ENCODE assay signal across 8 mouse cellular contexts in the genomic region with DNA sequence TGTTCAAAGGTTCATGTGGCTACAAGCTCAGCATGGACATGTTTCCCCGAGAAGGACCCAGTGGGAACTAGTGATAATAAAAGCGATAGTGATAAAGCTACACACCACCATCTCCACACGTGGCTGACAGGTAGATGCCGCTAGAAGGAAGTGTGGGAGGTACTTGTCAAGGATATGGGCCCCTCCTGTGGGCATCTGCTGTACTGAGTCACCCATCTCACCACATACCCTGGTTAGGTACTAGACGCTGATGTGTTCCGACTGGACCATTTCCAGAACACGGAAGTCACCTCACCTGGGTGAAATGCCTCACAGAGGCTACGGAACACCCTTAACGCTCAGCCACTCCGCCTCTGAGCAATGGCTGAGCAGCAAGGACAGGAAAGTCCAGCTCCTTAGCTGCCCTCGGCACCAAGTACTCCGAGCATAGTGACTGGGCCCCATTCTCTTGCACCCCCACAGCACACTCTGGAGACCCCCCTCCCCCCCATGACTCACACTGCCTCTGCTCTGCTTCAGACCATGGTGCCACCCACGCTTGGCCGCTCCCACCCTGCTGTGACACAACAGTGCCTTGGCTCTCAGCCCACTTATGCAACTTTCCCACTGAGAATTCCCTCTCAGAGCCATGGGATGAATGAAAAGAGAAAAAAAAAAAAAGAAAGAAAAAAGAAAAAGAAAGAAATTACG. TPM values are rescaled to one million over a fixed set of nuclear protein-coding genes. Genes with fewer than 3 reads are reported as not detected.
A peak's percentile ranks its signal among the peaks of the same experiment; 100 is the strongest.
DNase-seq lines count a peak whose midpoint lies in the region; ATAC-seq lines count a peak whose summit lies in the region.

No protein-coding gene starts in this region.

- no peak overlapping the region for H3K4me2 ChIP-seq in intestine, embryonic 15.5 days (replicated peaks)
- no peak overlapping the region for H3K4me2 ChIP-seq in intestine, embryonic 16.5 days (ENCODE audit: low read depth, low read length)
- H3K4me2 ChIP-seq in lung, embryonic 15.5 days = no peak overlapping the region

- no peaks in the 10 kb centered on the region for H3K9me3 ChIP-seq in intestine, embryonic 15.5 days
- no peaks in the 10 kb centered on the region for H3K9me3 ChIP-seq in intestine, embryonic 16.5 days (ENCODE audit: control insufficient read depth, low read length)
- H3K9me3 ChIP-seq in lung, embryonic 15.5 days = no peaks in the 10 kb centered on the region

- 80% methylated on average over 15 of the region's 15 CpGs for WGBS in intestine, embryonic 15.5 days
- 77% methylated on average over 15 of the region's 15 CpGs for WGBS in intestine, embryonic 16.5 days
- 77% methylated on average over 15 of the region's 15 CpGs for WGBS in lung, embryonic 15.5 days

- H3K4me1 ChIP-seq in intestine, embryonic 15.5 days (replicated peaks) = 0 out of 2 replicates have a peak, but pooled peaks cover 7% of the 10 kb centered on the region
- peaks cover 16% of the 10 kb centered on the region for H3K4me1 ChIP-seq in intestine, embryonic 16.5 days (ENCODE audit: control insufficient read depth, insufficient read depth, low read length)
- H3K4me1 ChIP-seq in lung, embryonic 15.5 days = peaks cover 5% of the 10 kb centered on the region

- peak; percentile 28; the same call in 1 of the 2 replicates for ATAC-seq in intestine, embryonic 15.5 days
- ATAC-seq in intestine, embryonic 16.5 days = no peak
- ATAC-seq in lung, embryonic 15.5 days (ENCODE audit: borderline replicate concordance, extremely low read depth, low FRiP score, low TSS enrichment) = peak; percentile 68; the same call in 1 of the 2 replicates

- H3K27ac ChIP-seq in intestine, embryonic 15.5 days = no peak overlapping the region
- no peak overlapping the region for H3K27ac ChIP-seq in intestine, embryonic 16.5 days (ENCODE audit: low read length)
- no peak overlapping the region for H3K27ac ChIP-seq in lung, embryonic 15.5 days

- DNase-seq in T-cell, adult 2 months (ENCODE audit: low spot score) = peak; percentile 36
- DNase-seq in frontal cortex, postnatal 10 days (ENCODE audit: low spot score in 2 of 2) = peak; percentile 50 to 59
- peak; percentile 21 for DNase-seq in kidney, postnatal 14 days
- peak; percentile 47 to 89 for DNase-seq in urinary bladder, postnatal 36 days (ENCODE audit: low spot score in 2 of 2)
- DNase-seq in cerebellum, postnatal 4 days (ENCODE audit: low spot score in 2 of 2) = no peak

- H3K4me3 ChIP-seq in intestine, embryonic 15.5 days (replicated peaks) = no peak overlapping the region
- no peak overlapping the region for H3K4me3 ChIP-seq in intestine, embryonic 16.5 days (ENCODE audit: low read length)
- H3K4me3 ChIP-seq in lung, embryonic 15.5 days = no peak overlapping the region

- peaks cover 1% of the 10 kb centered on the region; the same call in 1 of the 2 replicates for H3K36me3 ChIP-seq in intestine, embryonic 15.5 days
- peaks cover 7% of the 10 kb centered on the region; the same call in 1 of the 2 replicates for H3K36me3 ChIP-seq in intestine, embryonic 16.5 days (ENCODE audit: control insufficient read depth, insufficient read depth, low read length)
- peaks cover 20% of the 10 kb centered on the region for H3K36me3 ChIP-seq in lung, embryonic 15.5 days

- H3K9ac ChIP-seq in intestine, embryonic 15.5 days = no peak overlapping the region
- no peak overlapping the region for H3K9ac ChIP-seq in intestine, embryonic 16.5 days (ENCODE audit: low read depth, low read length)
- no peak overlapping the region for H3K9ac ChIP-seq in lung, embryonic 15.5 days

- H3K27me3 ChIP-seq in intestine, embryonic 15.5 days (replicated peaks) = no peaks in the 10 kb centered on the region
- no peaks in the 10 kb centered on the region for H3K27me3 ChIP-seq in intestine, embryonic 16.5 days (replicated peaks; ENCODE audit: control insufficient read depth, insufficient read depth, low read length)
- no peaks in the 10 kb centered on the region for H3K27me3 ChIP-seq in lung, embryonic 15.5 days

RNA-seq across cellular contexts. Expression of gene Cd101, which starts 18.4 kb away (rescaled TPM):
- polyA plus RNA-seq in intestine, embryonic 15.5 days (2015; fragmentation: Nextera tagmentation; extraction: Ambion mirVana) = 0.05 TPM in 1 of 2 replicates, not detected in the other
- 0.09 and 0.13 TPM in 2 replicates for polyA plus RNA-seq in intestine, embryonic 16.5 days (2015; fragmentation: Nextera tagmentation; extraction: Ambion mirVana)
- 0.17 TPM in 1 of 2 replicates, not detected in the other for polyA plus RNA-seq in lung, embryonic 15.5 days (2015; fragmentation: Nextera tagmentation; extraction: Ambion mirVana)

Comparison
In these comparisons a context has a peak if more than half of its experiments do, and no peak if none do; other contexts are left out.
1. DNase-seq: peak in T-cell, adult 2 months (single experiment), frontal cortex, postnatal 10 days (2 of 2), kidney, postnatal 14 days (single experiment) and urinary bladder, postnatal 36 days (2 of 2); none in cerebellum, postnatal 4 days (0 of 2).